Mouse (Mus musculus): ENCODE measurements around the gene Wdr26.

DNA sequence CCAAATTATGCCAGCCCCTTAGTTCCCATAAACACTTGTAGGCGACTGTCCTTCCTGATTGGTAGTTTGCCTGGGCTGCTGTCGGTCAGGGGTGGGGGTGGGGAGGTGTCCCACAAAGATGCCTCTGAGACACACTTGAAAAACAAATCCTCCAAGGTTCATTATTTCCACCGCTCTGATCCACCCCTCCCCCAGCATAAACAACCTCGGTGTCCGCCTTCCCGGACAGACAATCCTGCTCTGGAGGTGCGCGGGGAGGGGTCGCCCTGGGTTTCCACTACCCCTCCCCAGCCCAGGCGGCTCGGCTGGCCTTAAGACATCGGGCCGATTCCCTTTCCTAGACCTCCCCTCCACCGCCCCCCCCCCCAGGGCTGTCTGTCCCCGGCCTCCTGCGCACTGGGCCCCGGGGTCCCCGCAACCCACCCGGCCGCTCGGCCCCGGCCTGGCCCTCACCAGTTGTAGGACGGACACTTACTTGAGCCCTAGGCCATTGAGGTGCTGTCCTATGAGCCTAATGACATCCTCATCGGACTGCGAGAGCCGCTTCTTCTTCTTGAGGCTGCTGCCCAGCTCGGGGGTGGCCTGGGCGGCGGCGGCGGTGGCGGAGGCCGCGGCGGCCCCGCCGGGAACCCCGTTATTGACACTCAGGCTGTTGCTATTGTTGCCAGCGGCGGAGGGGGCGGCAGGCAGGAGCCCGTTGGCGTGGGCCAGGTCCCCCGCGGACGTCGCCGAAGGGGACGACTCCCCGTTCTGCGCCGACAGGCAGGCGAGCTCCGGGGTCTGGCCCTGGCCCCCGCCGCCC is 999 bp downstream of the Wdr26 start:
- TF ChIP-seq CTCF (IDR thresholded peaks at IDR 0.05; ENCODE audit: borderline replicate concordance, insufficient read depth, low read depth, low read length) (no peak), POLR2A (IDR thresholded peaks at IDR 0.05; ENCODE audit: borderline replicate concordance, insufficient read depth, low read length) (no peak)
